Mouse (Mus musculus) CH12.LX (cell line): ENCODE measurements around the gene Acsl5. TPM values are rescaled to one million over a fixed set of nuclear protein-coding genes. Genes with fewer than 3 reads are reported as not detected.

Experiments used
- DNase-seq: peaks from one replicate; pipeline ENCODE4 v3.0.0-alpha.2; 2013; ENCODE audit errors: extremely low read depth
- H3K27ac ChIP-seq: 2 replicates; pipeline ENCODE4 v1.5.1; 2012; ENCODE audit warnings: low read depth, mild to moderate bottlenecking, control low read depth, moderate library complexity; ENCODE audit not compliant: insufficient read depth
- H3K27me3 ChIP-seq: replicated peaks from 2 replicates; pipeline ENCODE3; 2012; ENCODE audit warnings: inconsistent platforms
- H3K36me3 ChIP-seq, 2 experiments: replicated peaks in 1 of 2; 2 replicates each; pipeline versions ENCODE3 to v1.6.1; 2012; ENCODE audit warnings: inconsistent platforms in 1 of 2, low read length in 1 of 2, mild to moderate bottlenecking in 1 of 2, mixed read lengths in 1 of 2, moderate library complexity in 1 of 2; ENCODE audit not compliant: control insufficient read depth in 1 of 2, insufficient read depth in 1 of 2
- H3K4me1 ChIP-seq, 2 experiments: 2 replicates each; pipeline ENCODE4 v1.6.1; 2012; ENCODE audit warnings: inconsistent platforms in 1 of 2, moderate library complexity in 1 of 2; ENCODE audit not compliant: insufficient read depth in 2 of 2, control insufficient read depth in 1 of 2
- H3K4me2 ChIP-seq: 2 replicates; pipeline ENCODE4 v1.6.1; 2012; ENCODE audit warnings: low read depth, mild to moderate bottlenecking, control low read depth; ENCODE audit not compliant: poor library complexity, insufficient read depth, severe bottlenecking
- H3K4me3 ChIP-seq, 3 experiments: fragments of 150-350 bp in 1 of 3; sonication (generic) in 1 of 3; replicated peaks in 1 of 3; 2 replicates each; pipeline versions ENCODE3 to v1.5.1; 2011 to 2012; ENCODE audit warnings: low read depth in 2 of 3, low read length in 2 of 3, mild to moderate bottlenecking in 2 of 3, moderate library complexity in 2 of 3, control low read depth in 1 of 3, improper control_type of control experiment in 1 of 3, inconsistent platforms in 1 of 3, mixed read lengths in 1 of 3; ENCODE audit not compliant: poor library complexity in 1 of 3
- H3K79me2 ChIP-seq: replicated peaks from 2 replicates; pipeline ENCODE4 v1.6.1; 2012; ENCODE audit warnings: mild to moderate bottlenecking, moderate library complexity; ENCODE audit not compliant: control insufficient read depth, poor library complexity, insufficient read depth, severe bottlenecking; ENCODE audit errors: extremely low read depth
- H3K9ac ChIP-seq: 2 replicates; pipeline ENCODE4 v1.6.1; 2012; ENCODE audit warnings: low read depth, mild to moderate bottlenecking, control low read depth, moderate library complexity; ENCODE audit not compliant: insufficient read depth
- H3K9me3 ChIP-seq: replicated peaks from 2 replicates; pipeline ENCODE3; 2012; ENCODE audit warnings: low read length, inconsistent platforms, mixed read lengths
- CHD2 ChIP-seq: IDR thresholded peaks from 2 replicates; pipeline ENCODE4 v1.6.1; 2011; ENCODE audit warnings: low read length, improper control_type of control experiment
- CTCF ChIP-seq, 2 experiments: IDR thresholded peaks in 1 of 2; conservative IDR thresholded peaks in 1 of 2; 2 replicates each; pipeline ENCODE4 v1.5.1; 2011 to 2012; ENCODE audit warnings: low read depth in 2 of 2, low read length in 2 of 2, improper control_type of control experiment in 1 of 2, inconsistent platforms in 1 of 2, mild to moderate bottlenecking in 1 of 2, moderate library complexity in 1 of 2
- E2F4 ChIP-seq: IDR thresholded peaks from 2 replicates; pipeline ENCODE4 v1.6.1; 2011; ENCODE audit warnings: low read depth, low read length, improper control_type of control experiment; ENCODE audit not compliant: insufficient replicate concordance
- ETS1 ChIP-seq: conservative IDR thresholded peaks from 2 replicates; pipeline ENCODE4 v1.6.1; 2012; ENCODE audit warnings: low read depth, mild to moderate bottlenecking, inconsistent platforms, low read length, improper control_type of control experiment, moderate library complexity
- IRF4 ChIP-seq: IDR thresholded peaks from 2 replicates; pipeline ENCODE4 v1.6.1; 2014; ENCODE audit warnings: low read depth, mild to moderate bottlenecking, inconsistent platforms, low read length, improper control_type of control experiment
- KAT2A ChIP-seq: IDR thresholded peaks from 2 replicates; pipeline ENCODE4 v1.6.1; 2012; ENCODE audit warnings: low read length, improper control_type of control experiment, inconsistent platforms; ENCODE audit not compliant: insufficient replicate concordance
- MAFK ChIP-seq: IDR thresholded peaks from 2 replicates; pipeline ENCODE4 v1.6.1; 2011; ENCODE audit warnings: low read length, improper control_type of control experiment; ENCODE audit not compliant: insufficient replicate concordance
- MAZ ChIP-seq: IDR thresholded peaks from 2 replicates; pipeline ENCODE4 v1.6.1; 2012; ENCODE audit warnings: low read depth, mild to moderate bottlenecking, inconsistent platforms, low read length, improper control_type of control experiment, moderate library complexity
- MYC ChIP-seq: IDR thresholded peaks from 2 replicates; pipeline ENCODE4 v1.6.1; 2011; ENCODE audit warnings: low read depth, mild to moderate bottlenecking, improper control_type of control experiment, low read length
- NRF1 ChIP-seq: IDR thresholded peaks from 2 replicates; pipeline ENCODE4 v1.6.1; 2014; ENCODE audit warnings: low read depth, mild to moderate bottlenecking, inconsistent platforms, low read length, improper control_type of control experiment, moderate library complexity
- POLR2AphosphoS2 ChIP-seq: IDR thresholded peaks from 2 replicates; pipeline ENCODE4 v1.6.1; 2011; ENCODE audit warnings: low read depth, low read length, improper control_type of control experiment
- TCF12 ChIP-seq: IDR thresholded peaks from 2 replicates; pipeline ENCODE4 v1.6.1; 2014; ENCODE audit warnings: low read depth, mild to moderate bottlenecking, inconsistent platforms, low read length, improper control_type of control experiment
- ZKSCAN1 ChIP-seq: IDR thresholded peaks from 2 replicates; pipeline ENCODE4 v1.6.1; 2012; ENCODE audit warnings: low read depth, inconsistent platforms, low read length, improper control_type of control experiment, borderline replicate concordance
- ZMIZ1 ChIP-seq: IDR thresholded peaks from 2 replicates; pipeline ENCODE4 v1.6.1; 2012; ENCODE audit warnings: low read depth, mild to moderate bottlenecking, inconsistent platforms, low read length, improper control_type of control experiment
- ZNF384 ChIP-seq: IDR thresholded peaks from 2 replicates; pipeline ENCODE4 v1.6.1; 2012; ENCODE audit warnings: low read depth, low read length, improper control_type of control experiment, inconsistent platforms
- dilution Hi-C: fragments of 300-500 bp; cut with MboI; formaldehyde crosslinking; loops from 2 replicates; pipeline ENCODE4 v1.14.3; 2020; ENCODE audit warnings: low sequenced_read_pairs; ENCODE audit not compliant: extremely low pct_unique_long_range_greater_than_20kb, extremely low pct_ligation_motif_present
- in situ Hi-C: fragments of 300-500 bp; cut with MboI; formaldehyde crosslinking; loops from 3 replicates; pipeline ENCODE4 v1.14.3; 2019; ENCODE audit warnings: low sequenced_read_pairs, low pct_ligation_motif_present, low pct_unique_long_range_greater_than_20kb, mixed read lengths
- polyA plus RNA-seq: library from polyadenylated mRNA; unstranded; fragments of >175 nt; gene quantifications from 2 replicates; pipeline ENCODE4 v1.2.1, GENCODE M21; 2012; ENCODE audit warnings: low read depth; ENCODE audit not compliant: insufficient read length
- total RNA-seq, 2 experiments: library from RNA; depleted of rRNA; stranded (reverse); fragments of 300-350 nt in 1 of 2; fragments of >200 nt in 1 of 2; gene quantifications; 2 replicates each; pipeline ENCODE4 v1.2.3; 2012 to 2014

Acsl5 gene
- total and polyA plus RNA-seq, 3 experiments: 126 to 265 (median 196) TPM

GRCm38 (mm10) chr19:55207205-55207604 is 44.5 kb upstream of the Acsl5 start:
- H3K9ac ChIP-seq: no peak overlapping the region
- in situ Hi-C loops (no loop called here), dilution Hi-C loops (no loop called here)
- TF ChIP-seq IRF4 (no peak), ZMIZ1 (no peak), MYC (no peak), NRF1 (no peak), MAZ (no peak), KAT2A (no peak), MAFK (no peak), CHD2 (no peak), POLR2AphosphoS2 (no peak), CTCF (conservative IDR thresholded peaks at IDR 0.05 in 1 of 2, IDR thresholded peaks at IDR 0.05 in 1 of 2; ENCODE audit: low read depth in 2 of 2, low read length in 2 of 2) (no peak), E2F4 (no peak)
- H3K4me1 ChIP-seq: no peaks in the 10 kb centered on the region
- H3K27me3 ChIP-seq: peaks cover 6% of the 10 kb centered on the region
- DNase-seq: no peak
- H3K36me3 ChIP-seq: no peaks in the 10 kb centered on the region
- no peak overlapping the region for H3K27ac ChIP-seq
- no peaks in the 10 kb centered on the region for H3K79me2 ChIP-seq
- H3K9me3 ChIP-seq: no peaks in the 10 kb centered on the region
- no peak overlapping the region for H3K4me2 ChIP-seq
- H3K4me3 ChIP-seq: no peak overlapping the region

GRCm38 (mm10) chr19:55207746-55208538 is 43.8 kb upstream of the Acsl5 start:
- Histone ChIP-seq H3K9me3 (no peaks in the 10 kb centered on the region), H3K27me3 (peaks cover 5% of the 10 kb centered on the region), H3K4me3 (no peak overlapping the region), H3K36me3 (no peaks in the 10 kb centered on the region), H3K4me2 (no peak overlapping the region), H3K4me1 (no peaks in the 10 kb centered on the region), H3K9ac (no peak overlapping the region), H3K79me2 (no peaks in the 10 kb centered on the region), H3K27ac (no peak overlapping the region)
- dilution Hi-C loops: no loop called here
- TF ChIP-seq ZNF384 (no peak), TCF12 (no peak), ETS1 (no peak), ZKSCAN1 (no peak)
- in situ Hi-C loops: no loop called here
- DNase-seq: no peak
